Mouse (Mus musculus) right cerebral cortex, postnatal 4 days (tissue): ENCODE results near the gene Nlgn2.

Experiments
- DNase-seq: peaks from one replicate; pipeline ENCODE4 v3.0.0-alpha.2; 2022

Nlgn2 gene

GRCm38 (mm10) chr11:69837604-69837951 is at the start of gene Nlgn2:
Nlgn2 (minus strand) TSS chr11:69837784.
- no peak for DNase-seq

DNA sequence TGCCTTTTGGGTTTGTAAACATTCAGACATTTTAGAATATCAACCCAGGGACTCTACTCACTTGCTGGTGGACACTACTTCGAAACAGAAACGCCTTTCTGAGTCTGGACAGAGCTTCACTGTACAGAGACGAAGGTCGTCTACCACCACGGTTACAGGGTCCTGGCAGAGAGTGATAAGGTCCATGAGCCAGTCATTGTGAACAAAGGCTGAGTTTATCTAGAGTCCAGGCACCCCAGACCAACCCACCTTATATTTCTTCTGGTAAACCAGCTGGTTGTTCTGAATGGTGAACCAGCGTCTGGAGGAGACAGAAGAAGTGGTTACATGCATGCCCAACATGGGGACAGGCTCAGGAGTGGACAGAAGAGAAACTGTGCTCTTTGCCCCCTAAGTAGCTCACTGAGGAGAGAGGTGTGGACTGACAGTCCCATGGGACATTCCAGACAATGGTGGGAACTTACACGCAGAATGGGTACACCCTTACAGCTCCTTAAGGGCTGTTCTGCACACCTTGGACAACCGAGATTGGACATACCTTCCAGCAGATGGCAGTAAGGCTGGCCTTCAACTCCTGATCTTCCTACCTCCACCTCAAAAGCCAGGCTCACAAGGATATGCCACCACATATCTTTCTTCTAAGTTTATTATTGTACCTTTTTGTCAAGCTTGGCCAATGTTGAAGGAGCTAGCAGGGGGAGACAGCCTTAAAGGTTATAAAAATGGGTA is 49.5 kb upstream of the Nlgn2 start:
- DNase-seq: no peak

- DNase-seq: no peak
Measured at GRCm38 (mm10) chr11:69884663-69885062, 47.1 kb upstream of the Nlgn2 start.

- DNase-seq: no peak
Measured at GRCm38 (mm10) chr11:69884240-69884639, 46.7 kb upstream of the Nlgn2 start.

DNA sequence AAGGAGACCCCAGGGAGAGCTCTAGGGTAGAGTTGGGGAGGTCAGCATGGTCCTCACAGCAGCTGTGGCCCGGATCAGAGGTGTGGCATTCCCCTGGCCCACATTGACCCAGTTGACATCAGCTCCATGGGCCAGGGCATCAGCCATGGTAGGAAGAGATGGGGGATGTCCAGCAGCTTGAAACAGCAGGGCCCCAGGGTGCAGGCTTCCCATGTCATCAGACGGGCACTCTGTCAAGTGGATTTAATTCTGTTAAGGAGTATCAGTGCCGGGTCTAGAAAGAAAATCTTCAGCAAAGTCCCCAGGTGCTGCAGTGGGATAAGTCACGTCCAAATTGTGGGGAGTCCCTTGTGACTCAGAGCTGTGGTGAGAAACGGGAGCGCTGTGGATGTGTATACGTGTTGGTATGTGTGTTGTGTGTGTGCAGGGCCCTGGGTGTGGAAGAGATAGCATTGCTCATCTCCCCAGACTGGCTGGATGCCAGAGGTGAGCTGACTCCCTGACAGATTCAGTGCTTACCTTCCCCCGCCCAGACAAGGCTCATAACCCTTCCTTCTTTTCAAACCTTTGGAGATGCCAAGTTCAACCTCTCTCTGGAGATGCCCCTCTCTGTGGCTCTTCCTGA is 46.1 kb upstream of the Nlgn2 start:
- no peak for DNase-seq

- no peak for DNase-seq
Measured at GRCm38 (mm10) chr11:69883066-69883465, 45.5 kb upstream of the Nlgn2 start.

- DNase-seq: no peak
Measured at GRCm38 (mm10) chr11:69881787-69882670, 44.4 kb upstream of the Nlgn2 start.

- peak; percentile 60 for DNase-seq
Measured at GRCm38 (mm10) chr11:69880853-69881603, 43.4 kb upstream of the Nlgn2 start, which contains the start of gene Kctd11. Kctd11 (minus strand) TSS chr11:69881406.

- DNase-seq: peak; percentile 48
Measured at GRCm38 (mm10) chr11:69880506-69880852, 42.9 kb upstream of the Nlgn2 start.

DNA sequence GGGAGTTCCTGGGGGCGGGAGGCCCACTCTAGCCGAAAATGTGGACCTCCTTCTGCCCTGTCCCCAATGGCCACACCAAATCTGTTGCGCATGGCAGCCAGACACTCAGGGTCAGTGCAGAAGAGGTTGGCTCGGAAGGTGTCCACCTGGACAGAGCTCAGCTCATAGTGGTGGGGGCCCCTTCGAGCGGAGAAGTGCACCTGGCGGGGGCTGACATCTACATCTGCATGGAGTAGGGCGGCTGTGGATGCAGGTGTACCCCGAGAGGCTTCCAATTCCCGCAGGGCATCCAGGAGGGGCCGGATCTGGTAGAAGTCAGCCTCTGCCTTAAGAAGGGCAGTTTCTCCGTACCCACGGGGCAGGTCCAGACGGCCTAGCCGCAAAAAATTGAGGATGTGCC is 42.1 kb upstream of the Nlgn2 start:
- DNase-seq: no peak

GRCm38 (mm10) chr11:69878952-69879351 is 41.4 kb upstream of the Nlgn2 start:
- DNase-seq: no peak

GRCm38 (mm10) chr11:69878399-69878798 is 40.8 kb upstream of the Nlgn2 start:
- no peak for DNase-seq

DNA sequence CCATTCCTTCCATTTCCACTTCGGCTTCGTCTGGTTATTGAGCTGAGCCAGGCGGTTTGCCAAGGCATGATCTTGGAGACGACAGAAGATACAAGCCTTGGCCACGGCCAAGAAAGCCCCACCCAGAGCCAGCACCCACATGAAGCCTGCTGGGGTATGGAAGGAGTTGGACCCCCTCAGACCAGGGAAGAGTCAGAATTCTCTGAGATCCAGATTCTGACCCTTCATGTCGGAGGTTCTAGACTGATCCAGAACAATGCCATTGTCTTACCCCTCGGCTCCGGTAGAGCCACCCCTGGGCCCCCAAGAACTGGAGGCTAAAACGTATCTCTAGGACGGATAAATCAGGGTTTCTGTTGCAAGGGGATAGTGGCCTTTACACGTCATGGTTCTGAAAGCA is 40.3 kb upstream of the Nlgn2 start, which contains the start of gene Tmem95:
Gene Tmem95 (minus strand): TSS at position 141 of the 400 bp plus-strand sequence.
- DNase-seq: no peak

DNA sequence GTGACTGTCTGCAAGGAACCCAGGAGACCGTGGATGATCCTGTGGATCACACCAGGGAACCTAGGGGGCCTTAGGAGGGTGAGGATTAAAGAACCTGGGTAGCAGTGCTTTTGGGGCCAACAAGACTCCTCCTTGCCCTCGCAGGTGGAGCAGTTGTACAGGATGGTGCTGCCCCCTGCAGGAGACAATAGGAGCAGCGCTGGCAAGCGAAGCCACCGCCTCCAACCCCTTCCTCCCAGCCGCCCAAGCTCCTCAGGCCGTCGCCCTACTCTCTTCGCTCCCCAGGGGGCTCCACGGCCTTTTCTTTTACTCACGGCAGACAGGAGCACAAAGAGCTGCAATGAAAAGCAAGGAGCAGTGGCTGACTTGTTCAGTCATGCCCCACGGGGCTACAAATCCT is 39.3 kb upstream of the Nlgn2 start:
- DNase-seq: peak; percentile 83

GRCm38 (mm10) chr11:69876186-69876585 is 38.6 kb upstream of the Nlgn2 start:
- DNase-seq: no peak

GRCm38 (mm10) chr11:69872451-69872850 is 34.9 kb upstream of the Nlgn2 start:
- no peak for DNase-seq

DNA sequence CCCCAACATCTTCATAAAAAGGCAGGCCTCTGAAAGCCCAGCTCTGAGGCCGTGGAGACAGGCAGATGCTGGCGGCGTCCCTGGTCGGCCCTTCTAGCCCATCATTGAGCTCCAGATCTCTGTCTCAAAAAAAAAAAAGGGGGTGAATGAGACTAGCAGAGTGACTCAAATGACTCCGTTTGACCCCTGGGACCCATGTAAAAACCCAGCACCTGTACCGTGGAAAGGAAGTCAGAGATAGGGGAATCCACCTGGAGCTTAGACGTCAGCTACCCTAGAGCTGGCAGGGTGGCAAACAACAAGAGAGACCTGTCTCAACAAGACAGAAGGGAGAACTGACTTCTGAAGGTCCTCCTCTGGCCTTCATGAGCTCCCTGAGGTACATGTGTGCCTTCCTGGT is 34.2 kb upstream of the Nlgn2 start:
- DNase-seq: no peak

DNA sequence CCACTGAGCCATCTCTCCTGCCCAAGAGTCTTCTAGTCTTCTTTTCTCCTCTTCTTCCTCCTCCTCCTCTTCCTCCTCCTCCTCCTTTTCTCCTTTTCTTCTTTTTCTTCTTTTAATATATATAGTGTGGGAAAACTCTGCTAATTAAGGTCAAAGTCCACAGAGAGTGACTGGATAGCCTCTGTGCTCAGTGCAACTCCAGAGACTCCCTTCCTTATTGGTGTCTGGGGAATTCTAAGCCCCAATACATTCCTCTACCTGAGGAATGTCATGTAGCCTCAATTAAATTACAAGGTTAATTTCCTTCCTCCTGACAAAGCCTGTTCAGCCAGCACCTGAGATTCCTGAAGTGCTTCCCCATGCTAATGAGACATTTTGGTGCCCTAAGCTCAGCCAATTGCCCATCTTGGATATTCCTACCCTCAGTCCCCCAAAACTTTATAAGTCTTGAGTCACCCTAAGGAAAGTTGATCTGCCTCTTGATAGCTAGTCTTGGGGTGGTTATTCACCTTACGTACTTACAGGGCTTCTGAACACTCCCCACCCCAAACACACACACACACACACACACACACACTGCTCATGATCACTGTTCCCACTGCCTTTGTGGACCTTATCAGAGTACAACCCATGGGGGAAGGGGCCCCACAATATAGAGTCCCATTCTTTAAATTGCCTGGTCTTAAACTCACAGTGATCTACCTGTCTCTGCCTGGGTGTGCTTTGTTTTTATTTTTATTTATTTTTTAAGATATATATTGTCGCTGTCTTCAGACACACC is 32.9 kb upstream of the Nlgn2 start:
- no peak for DNase-seq

DNA sequence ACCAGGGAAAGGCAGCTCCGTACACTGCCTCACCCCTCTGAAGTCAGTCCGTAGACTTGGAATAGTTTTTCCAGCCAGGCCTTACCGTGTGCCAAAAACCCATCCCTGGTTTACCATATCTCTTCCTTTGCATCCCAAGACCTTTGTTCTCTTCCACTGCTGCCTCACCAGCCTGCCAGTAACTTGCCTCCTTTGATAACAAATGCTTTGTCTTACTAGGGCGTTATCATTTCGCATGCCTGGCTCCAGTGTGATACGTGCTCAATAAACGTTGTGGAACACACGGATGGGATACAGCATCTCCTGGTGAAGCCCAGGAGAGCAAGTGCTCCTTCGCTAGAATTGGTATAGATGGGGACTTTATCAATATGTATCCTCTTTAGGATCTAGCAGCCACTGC is 29.8 kb upstream of the Nlgn2 start:
- no peak for DNase-seq

DNA sequence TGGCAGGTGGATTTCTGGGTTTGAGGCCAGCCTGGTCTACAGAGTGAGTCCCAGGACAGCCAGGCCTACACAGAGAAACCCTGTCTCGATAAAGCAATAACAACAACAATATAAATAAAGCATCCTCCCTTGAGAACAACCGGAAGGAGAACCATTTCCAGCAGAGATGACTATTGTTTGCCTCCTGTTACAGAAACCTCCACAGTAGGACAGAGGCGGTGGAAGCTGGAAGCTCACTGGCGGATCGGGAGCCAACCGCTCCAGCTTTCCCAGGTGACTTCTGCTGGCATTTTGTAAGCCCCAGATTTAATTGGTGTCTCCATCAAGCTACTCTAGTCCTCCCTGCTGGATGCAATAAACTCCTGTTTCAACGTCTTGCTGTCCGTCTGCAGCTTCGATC is 28.0 kb upstream of the Nlgn2 start:
- DNase-seq: no peak

GRCm38 (mm10) chr11:69864138-69864860 is 26.7 kb upstream of the Nlgn2 start:
- no peak for DNase-seq
